Mouse (Mus musculus): Measurements from ENCODE around the gene Gm49388. TPM values are rescaled to one million over a fixed set of nuclear protein-coding genes. Genes with fewer than 3 reads are reported as not detected.

Gm49388 gene
- polyA plus RNA-seq, 1 experiment from 2014 or later, result not detected

GRCm38 (mm10) chr7:127766851-127767609 is 18.4 kb upstream of the Gm49388 start:
- DNase-seq (ENCODE audit: low spot score) (no peak), ATAC-seq (no peak)
- no peaks in the 10 kb centered on the region for H3K27me3 ChIP-seq (replicated peaks; ENCODE audit: insufficient read depth, low read length)
- H3K4me2 ChIP-seq (replicated peaks; ENCODE audit: low read depth, low read length), result no peak overlapping the region
- TF ChIP-seq CTCF (IDR thresholded peaks at IDR 0.05), result no peak
- TF ChIP-seq EP300 (IDR thresholded peaks at IDR 0.05), result no peak
- no peak overlapping the region for H3K4me3 ChIP-seq (ENCODE audit: low read depth, low read length)
- no peaks in the 10 kb centered on the region for H3K9me3 ChIP-seq (ENCODE audit: low read length)
- no peak overlapping the region for H3K9ac ChIP-seq (replicated peaks; ENCODE audit: low read depth)
- no peak overlapping the region for H3K27ac ChIP-seq (ENCODE audit: low read length)
- WGBS, result 74% methylated on average over 17 of the region's 17 CpGs
- peaks cover 10% of the 10 kb centered on the region for H3K4me1 ChIP-seq (ENCODE audit: insufficient read depth, low read depth, low read length)
- H3K36me3 ChIP-seq (ENCODE audit: insufficient read depth, low read length), result no peaks in the 10 kb centered on the region

DNA sequence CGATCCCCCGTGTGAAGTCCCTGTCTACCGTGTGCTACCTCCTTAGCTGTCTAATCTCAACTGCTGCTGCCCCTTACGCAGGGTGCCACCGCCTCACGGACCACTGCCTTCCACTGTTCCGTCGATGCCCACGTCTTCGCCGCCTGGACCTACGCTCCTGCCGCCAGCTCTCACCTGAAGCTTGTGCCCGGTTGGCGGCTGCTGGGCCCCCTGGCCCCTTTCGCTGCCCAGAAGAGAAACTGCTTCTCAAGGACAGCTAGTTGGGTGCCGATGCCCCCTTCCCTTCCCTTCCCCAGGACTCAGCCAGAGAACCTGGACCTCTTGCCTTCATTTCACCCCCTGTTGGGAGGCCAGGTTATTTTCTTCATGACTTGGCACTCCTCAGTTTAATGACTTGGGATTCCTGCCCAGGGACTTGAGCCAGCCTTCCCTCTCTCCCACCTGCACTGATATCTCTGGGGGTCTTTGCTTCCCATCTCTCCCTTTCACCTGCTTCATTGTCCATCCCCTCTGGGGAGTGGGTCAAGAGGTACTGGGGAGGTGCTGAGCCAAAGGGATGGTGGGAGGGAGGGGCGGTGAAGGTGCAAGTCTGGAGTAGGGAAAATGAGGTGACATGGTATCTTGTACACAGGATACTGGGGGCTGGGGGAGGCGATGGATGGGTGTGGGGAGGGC is 17.6 kb upstream of the Gm49388 start:
- H3K27ac ChIP-seq (ENCODE audit: low read length), result no peak overlapping the region
- DNase-seq (ENCODE audit: low spot score) (peak; percentile 14), ATAC-seq (no peak)
- H3K4me1 ChIP-seq (ENCODE audit: insufficient read depth, low read depth, low read length), result peaks cover 10% of the 10 kb centered on the region
- TF ChIP-seq CTCF (IDR thresholded peaks at IDR 0.05) (no peak), EP300 (IDR thresholded peaks at IDR 0.05) (no peak)
- H3K27me3 ChIP-seq (replicated peaks; ENCODE audit: insufficient read depth, low read length), result no peaks in the 10 kb centered on the region
- no peaks in the 10 kb centered on the region for H3K9me3 ChIP-seq (ENCODE audit: low read length)
- no peak overlapping the region for H3K9ac ChIP-seq (replicated peaks; ENCODE audit: low read depth)
- no peak overlapping the region for H3K4me3 ChIP-seq (ENCODE audit: low read depth, low read length)
- H3K4me2 ChIP-seq (replicated peaks; ENCODE audit: low read depth, low read length), result no peak overlapping the region
- H3K36me3 ChIP-seq (ENCODE audit: insufficient read depth, low read length), result no peaks in the 10 kb centered on the region
- 91% methylated on average over 19 of the region's 19 CpGs for WGBS

DNA sequence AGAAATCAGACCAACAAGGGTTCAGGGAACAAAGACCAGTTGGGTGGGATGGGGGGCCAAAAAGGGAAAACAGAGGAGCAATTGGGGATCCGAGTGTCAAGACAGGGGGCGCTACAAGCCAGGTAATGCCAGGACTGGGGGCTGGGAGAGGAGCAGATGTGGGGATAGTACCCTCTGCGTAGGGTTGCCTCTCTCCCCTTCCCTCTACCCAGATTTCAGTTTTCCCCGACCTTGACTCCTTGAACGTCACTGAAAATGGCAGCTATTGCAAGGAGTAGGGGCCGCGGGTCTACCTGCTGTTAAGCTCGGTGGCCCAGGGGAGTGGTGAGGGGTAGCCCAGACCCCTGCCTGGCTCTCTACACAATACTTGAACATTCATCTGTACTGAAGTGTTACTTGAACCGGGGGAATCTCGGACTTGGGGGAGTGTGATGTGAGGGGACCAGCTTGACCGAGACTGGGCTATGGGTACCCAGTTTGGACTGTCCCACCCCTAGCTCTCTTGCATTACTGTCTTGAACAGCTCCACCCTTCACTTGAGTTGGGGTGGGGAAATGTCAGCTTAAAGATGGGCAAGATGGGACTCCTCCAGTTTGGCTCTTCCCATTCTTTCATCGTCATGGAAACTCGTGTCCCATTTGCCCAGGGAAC is 16.9 kb upstream of the Gm49388 start:
- no peak for TF ChIP-seq EP300 (IDR thresholded peaks at IDR 0.05)
- TF ChIP-seq CTCF (IDR thresholded peaks at IDR 0.05), result peak; percentile 46

DNA sequence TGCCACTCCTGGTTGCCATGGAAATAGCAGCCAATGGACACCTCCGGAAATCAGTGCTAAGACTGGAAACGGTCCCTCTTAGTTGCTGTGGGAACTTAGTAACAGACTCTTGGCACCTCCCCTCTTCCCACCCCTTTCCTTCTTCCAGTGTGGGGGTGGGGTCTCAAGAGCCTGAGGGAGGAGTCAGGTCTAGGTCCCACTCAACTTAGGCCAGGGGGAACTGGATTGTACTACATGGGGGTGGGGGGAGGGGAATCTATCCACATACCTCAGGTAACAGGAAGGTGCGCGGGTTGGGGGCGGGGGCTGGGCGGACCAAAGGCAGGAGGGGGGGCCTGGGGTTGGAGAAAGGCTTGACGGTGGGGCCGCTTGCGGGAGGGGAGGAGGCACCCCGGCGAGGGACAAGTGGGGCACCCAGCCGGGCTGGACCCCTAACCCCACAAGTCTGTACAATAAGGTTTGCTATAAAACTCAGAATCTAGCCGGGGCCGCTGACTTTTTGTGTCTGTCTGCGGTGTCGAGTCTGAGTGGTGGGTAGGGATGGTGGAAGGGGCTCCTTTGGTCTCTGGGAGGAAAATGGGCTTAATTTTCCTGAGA is 16.3 kb upstream of the Gm49388 start:
- Histone ChIP-seq H3K9ac (replicated peaks; ENCODE audit: low read depth) (peak overlapping the region; percentile 87), H3K4me2 (replicated peaks; ENCODE audit: low read depth, low read length) (peak overlapping the region; percentile 95), H3K4me3 (ENCODE audit: low read depth, low read length) (peak overlapping the region; percentile 81), H3K27ac (ENCODE audit: low read length) (peak overlapping the region; percentile 93), H3K9me3 (ENCODE audit: low read length) (no peaks in the 10 kb centered on the region), H3K4me1 (ENCODE audit: insufficient read depth, low read depth, low read length) (peaks cover 10% of the 10 kb centered on the region), H3K27me3 (replicated peaks; ENCODE audit: insufficient read depth, low read length) (no peaks in the 10 kb centered on the region), H3K36me3 (ENCODE audit: insufficient read depth, low read length) (no peaks in the 10 kb centered on the region)
- TF ChIP-seq CTCF (IDR thresholded peaks at IDR 0.05), result no peak
- TF ChIP-seq EP300 (IDR thresholded peaks at IDR 0.05), result peak; percentile 17; the same call in 1 of the 2 replicates
- peak; percentile 100 for DNase-seq (ENCODE audit: low spot score)
- ATAC-seq, result peak; percentile 92
- WGBS, result under 1% methylated on average over 16 of the region's 16 CpGs

More for the DNA sequence above, 16.9 kb upstream of the Gm49388 start:
- WGBS, result 44% methylated on average over 13 of the region's 13 CpGs
- H3K4me1 ChIP-seq (ENCODE audit: insufficient read depth, low read depth, low read length), result peaks cover 10% of the 10 kb centered on the region
- no peaks in the 10 kb centered on the region for H3K9me3 ChIP-seq (ENCODE audit: low read length)
- no peak overlapping the region for H3K4me3 ChIP-seq (ENCODE audit: low read depth, low read length)
- no peak overlapping the region for H3K9ac ChIP-seq (replicated peaks; ENCODE audit: low read depth)
- no peaks in the 10 kb centered on the region for H3K27me3 ChIP-seq (replicated peaks; ENCODE audit: insufficient read depth, low read length)
- no peak overlapping the region for H3K4me2 ChIP-seq (replicated peaks; ENCODE audit: low read depth, low read length)
- DNase-seq (ENCODE audit: low spot score) (no peak), ATAC-seq (no peak)
- no peaks in the 10 kb centered on the region for H3K36me3 ChIP-seq (ENCODE audit: insufficient read depth, low read length)
- H3K27ac ChIP-seq (ENCODE audit: low read length), result no peak overlapping the region

DNA sequence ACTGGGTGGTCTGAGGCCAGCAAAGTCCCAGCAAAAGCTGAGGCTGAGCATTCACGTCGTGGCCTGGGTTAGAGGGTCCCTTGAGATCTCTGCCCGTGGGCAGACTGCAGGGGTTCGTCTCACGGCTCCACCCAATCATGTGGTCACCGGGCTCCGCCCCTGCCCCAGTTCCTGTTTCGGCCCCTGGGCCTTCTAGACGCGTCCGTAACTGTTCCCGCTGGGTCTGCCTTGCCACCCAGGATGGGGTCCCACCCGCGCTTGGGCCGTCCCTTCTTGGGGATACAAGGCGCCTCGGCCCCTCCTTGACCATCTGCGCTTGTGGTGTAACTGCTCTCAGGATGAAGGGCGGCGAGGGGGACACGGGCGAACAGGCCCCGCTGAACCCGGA is 15.8 kb upstream of the Gm49388 start, which contains the start of gene Orai3:
TSS of gene Orai3 (plus strand) at position 165 of the 388 bp plus-strand sequence.
- no peaks in the 10 kb centered on the region for H3K36me3 ChIP-seq (ENCODE audit: insufficient read depth, low read length)

More for the DNA sequence above, 15.8 kb upstream of the Gm49388 start, which contains the start of gene Orai3:
- Histone ChIP-seq H3K9me3 (ENCODE audit: low read length) (no peaks in the 10 kb centered on the region), H3K27ac (ENCODE audit: low read length) (peak within 1 kb of the TSS; percentile 93), H3K9ac (replicated peaks; ENCODE audit: low read depth) (peak within 1 kb of the TSS; percentile 87), H3K4me1 (ENCODE audit: insufficient read depth, low read depth, low read length) (peaks cover 10% of the 10 kb centered on the region), H3K27me3 (replicated peaks; ENCODE audit: insufficient read depth, low read length) (no peaks in the 10 kb centered on the region), H3K4me3 (ENCODE audit: low read depth, low read length) (peak within 1 kb of the TSS; percentile 81), H3K4me2 (replicated peaks; ENCODE audit: low read depth, low read length) (peak within 1 kb of the TSS; percentile 95)
- WGBS, result 0% methylated on average over 24 of the region's 24 CpGs
- TF ChIP-seq EP300 (IDR thresholded peaks at IDR 0.05), result no peak; the same call in 1 of the 2 replicates
- TF ChIP-seq CTCF (IDR thresholded peaks at IDR 0.05), result no peak
- DNase-seq (ENCODE audit: low spot score) (peak; percentile 95), ATAC-seq (peak; percentile 85)
